Mouse (Mus musculus) spleen, adult 12 weeks (tissue): ENCODE results near the gene Mavs.

Experiments used
- DNase-seq: peaks from one replicate; pipeline ENCODE4 v3.0.0; 2022; ENCODE audit warnings: low spot score

Mavs gene

DNA sequence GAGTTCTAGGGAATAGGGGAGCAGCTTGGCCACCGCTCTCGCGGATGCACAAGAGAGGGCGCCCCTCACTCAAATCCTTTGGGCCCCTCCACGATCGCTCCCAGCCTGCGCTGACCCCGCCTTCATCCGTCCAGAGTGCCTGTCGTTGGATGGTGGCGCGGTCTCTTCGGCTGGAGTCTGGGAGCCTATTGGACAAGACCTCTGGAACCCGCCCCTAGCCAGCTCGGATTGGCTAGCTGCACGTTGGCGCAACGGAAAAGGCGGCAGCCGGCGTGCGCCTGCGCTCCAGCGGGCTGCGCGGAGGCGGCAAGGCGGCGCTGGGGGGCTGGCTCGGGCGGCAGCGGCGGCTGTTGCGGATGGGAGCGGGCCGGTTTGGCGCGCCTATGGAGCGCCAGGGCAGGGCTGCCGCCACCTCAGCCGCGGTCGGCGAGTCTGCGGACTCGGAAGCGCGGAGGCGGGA, 28.4 kb downstream of the Mavs start, which contains the start of gene Pank2:
Gene Pank2, plus strand, starts transcription at position 283 of the 460 bp plus-strand sequence.
- peak; percentile 93 for DNase-seq

DNA sequence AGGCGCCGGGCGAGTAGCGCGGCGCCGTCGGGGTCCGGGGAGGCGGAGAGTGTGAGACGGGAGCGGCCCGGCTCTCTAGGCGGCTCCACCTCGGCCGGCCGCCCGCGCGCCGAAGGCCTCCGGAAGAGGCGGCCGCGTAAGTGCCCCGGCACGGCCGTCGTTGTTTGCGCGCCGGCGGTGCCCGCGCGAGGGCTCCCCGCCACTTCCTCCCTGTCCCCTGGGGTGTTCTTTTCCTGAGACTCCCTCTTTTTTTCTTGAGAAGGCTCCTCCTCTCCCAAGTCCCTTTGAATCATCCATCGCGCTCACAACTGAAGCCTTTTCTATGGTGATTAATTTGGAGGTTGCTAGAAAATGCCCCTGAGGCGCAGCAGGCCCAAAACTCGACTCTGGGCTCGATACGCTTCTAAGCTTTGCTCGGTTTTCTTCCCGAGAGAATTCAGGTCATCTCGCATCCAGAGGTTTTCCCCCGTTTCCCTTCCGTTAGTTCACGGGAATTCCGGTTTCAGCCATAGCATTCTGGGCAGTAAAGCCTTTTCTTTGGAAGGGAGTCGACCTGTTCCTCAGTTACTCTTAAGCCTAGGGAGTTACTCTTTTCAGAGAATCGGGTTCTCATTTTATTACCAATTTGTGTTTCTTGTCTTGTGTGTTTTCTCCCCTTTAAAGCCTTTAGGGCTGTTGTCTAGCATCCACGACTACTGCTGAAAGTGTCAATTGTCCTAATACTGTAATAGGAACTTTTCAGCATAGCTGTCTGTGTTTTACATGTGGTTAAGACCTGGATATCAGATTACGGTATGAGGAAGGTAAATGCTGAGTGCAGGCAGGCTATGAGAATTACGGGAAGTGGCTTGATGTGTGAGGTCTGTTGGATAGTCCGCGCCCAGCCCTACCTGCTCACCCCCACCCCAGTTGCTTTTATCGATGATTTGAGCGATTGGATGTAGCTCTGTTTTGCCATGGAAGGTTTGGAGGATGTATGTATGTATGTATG, 29.1 kb downstream of the Mavs start:
- no peak for DNase-seq

GRCm38 (mm10) chr2:131264027-131264426, 30.2 kb downstream of the Mavs start:
- no peak for DNase-seq

DNA sequence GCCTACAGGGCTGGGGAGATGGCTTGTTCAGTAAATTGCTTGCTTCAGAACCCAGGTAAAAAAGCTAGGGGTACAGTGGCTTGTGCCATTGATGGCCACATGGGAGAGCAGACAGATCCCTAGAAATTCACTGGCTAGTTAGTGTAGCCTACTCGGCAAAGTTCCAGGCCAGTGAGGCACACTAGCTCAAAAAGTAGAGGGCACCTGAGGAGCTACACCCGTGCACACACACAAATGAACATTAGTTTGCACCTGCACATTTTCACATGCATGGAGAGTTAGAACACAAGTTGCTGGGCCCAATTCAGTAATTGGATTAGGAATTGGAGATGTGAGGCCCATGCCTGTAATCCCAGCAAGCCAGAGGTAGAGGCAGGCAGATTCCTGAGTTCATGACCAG, 31.2 kb downstream of the Mavs start:
- DNase-seq: no peak

DNA sequence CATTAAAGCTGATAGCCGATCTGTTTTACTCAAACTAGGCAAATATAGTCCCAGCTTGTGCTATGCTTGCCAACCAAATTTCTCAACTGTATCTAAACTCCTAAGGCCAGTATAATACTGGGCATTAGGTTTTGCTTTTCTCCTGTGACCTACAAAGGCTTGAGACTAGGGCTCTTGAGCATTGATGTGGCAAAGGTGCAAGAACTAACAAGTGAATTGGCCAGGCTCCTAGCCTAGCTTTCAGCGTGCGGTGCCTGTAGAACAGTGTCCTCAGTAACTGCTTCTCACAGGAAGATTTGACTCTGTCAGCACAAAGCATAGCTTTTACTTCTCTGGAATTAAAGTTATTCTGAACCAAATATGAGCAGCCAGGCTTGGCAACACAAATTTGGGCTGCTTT, 41.6 kb downstream of the Mavs start:
- no peak for DNase-seq

DNA sequence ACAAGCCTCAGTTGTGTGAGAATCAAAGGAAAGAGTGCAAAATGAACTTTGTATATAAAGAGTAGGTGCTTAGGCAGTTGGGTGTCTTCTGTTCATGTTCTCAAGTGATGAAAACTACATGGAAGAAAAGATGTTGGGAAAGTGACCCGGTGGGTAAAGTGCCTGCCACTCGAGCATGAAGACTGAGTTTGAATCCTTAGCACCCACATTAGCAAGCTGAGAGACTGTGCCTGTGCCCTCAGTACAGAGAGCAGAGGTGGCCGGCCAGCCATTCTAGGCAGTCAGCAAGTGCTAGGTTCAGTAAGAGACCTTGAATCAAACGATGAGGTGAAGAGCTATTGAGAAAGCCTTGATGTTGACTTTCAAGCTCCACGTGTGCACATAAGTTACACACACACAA, 42.9 kb downstream of the Mavs start:
- no peak for DNase-seq

DNA sequence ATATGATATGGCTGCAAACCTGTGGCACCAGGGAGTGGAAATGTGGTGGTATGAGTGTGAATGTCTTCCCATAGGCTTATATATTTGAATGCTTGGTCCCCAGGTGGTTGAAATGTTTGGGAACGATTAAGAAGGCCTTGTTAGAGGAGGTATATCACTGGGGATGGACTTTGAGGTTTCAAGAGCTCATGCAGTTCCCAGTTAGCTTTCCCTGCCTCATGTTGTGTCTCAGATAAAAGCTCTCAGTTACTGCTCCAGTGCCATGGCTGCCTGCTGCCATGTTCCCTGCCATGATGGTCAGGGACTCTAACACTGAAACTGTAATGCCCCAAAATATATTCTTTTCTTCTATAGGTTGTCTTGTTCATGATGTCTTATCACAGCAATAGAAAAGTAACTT, 47.7 kb downstream of the Mavs start:
- DNase-seq: no peak

- DNase-seq: no peak
Observed at GRCm38 (mm10) chr2:131286276-131286675, 52.4 kb downstream of the Mavs start.

DNA sequence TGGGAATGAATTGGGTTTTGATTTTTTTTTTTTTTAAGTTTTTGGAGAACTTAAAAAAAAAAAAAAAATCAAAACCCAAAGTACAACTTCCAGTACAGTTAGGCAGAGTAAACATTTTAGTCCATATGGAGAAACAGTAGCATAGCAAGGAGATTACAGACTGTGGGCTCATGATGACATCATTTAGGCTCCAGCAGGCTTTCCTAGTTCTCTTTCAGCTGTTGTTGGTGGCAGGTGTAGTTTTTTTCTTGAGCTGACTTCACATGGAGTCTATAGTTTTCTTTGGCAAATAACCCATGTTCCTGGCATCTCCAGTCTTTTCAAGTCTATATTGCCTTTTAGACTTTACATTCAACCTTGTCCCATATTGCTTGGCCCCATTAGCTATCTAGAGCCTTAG, 56.8 kb downstream of the Mavs start:
- DNase-seq: no peak

- DNase-seq: no peak
Observed at GRCm38 (mm10) chr2:131296746-131297261, 62.9 kb downstream of the Mavs start.
